Mouse (Mus musculus) testis, postnatal 10 days (tissue): ENCODE measurements around the gene Fbxl5.

Experiments used
- DNase-seq: peaks from one replicate; pipeline ENCODE4 v3.0.0; 2021; ENCODE audit warnings: low spot score

The Fbxl5 gene

GRCm38 (mm10) chr5:43821538-43821937 lies at the start of gene Fbxl5:
TSS of gene Fbxl5 (minus strand) at chr5:43821638.
- no peak for DNase-seq

- peak; percentile 62 for DNase-seq
Observed at GRCm38 (mm10) chr5:43868711-43869600, 47.5 kb upstream of the Fbxl5 start.

GRCm38 (mm10) chr5:43868253-43868652 lies 46.8 kb upstream of the Fbxl5 start, which contains the start of gene Cd38:
TSS of gene Cd38 (plus strand) at chr5:43868553.
- no peak for DNase-seq

- no peak for DNase-seq
Observed at GRCm38 (mm10) chr5:43865316-43865715, 43.9 kb upstream of the Fbxl5 start.

- DNase-seq: no peak
Observed at GRCm38 (mm10) chr5:43863642-43864041, 42.2 kb upstream of the Fbxl5 start.

GRCm38 (mm10) chr5:43860670-43861431 lies 39.4 kb upstream of the Fbxl5 start:
- DNase-seq: no peak

GRCm38 (mm10) chr5:43860096-43860495 lies 38.7 kb upstream of the Fbxl5 start:
- DNase-seq: no peak

- DNase-seq: no peak
Observed at GRCm38 (mm10) chr5:43859663-43860062, 38.2 kb upstream of the Fbxl5 start.

GRCm38 (mm10) chr5:43855769-43856168 lies 34.3 kb upstream of the Fbxl5 start:
- DNase-seq: no peak

- no peak for DNase-seq
Observed at GRCm38 (mm10) chr5:43853868-43854488, 32.5 kb upstream of the Fbxl5 start.

GRCm38 (mm10) chr5:43853096-43853867 lies 31.8 kb upstream of the Fbxl5 start:
- DNase-seq: no peak

GRCm38 (mm10) chr5:43848275-43848674 lies 26.8 kb upstream of the Fbxl5 start:
- no peak for DNase-seq

- no peak for DNase-seq
Observed at GRCm38 (mm10) chr5:43847555-43847954, 26.1 kb upstream of the Fbxl5 start.

- DNase-seq: no peak
Observed at GRCm38 (mm10) chr5:43846227-43846626, 24.8 kb upstream of the Fbxl5 start.

- DNase-seq: no peak
Observed at GRCm38 (mm10) chr5:43845646-43846045, 24.2 kb upstream of the Fbxl5 start.

- no peak for DNase-seq
Observed at GRCm38 (mm10) chr5:43845083-43845482, 23.6 kb upstream of the Fbxl5 start.

GRCm38 (mm10) chr5:43842576-43843155 lies 21.2 kb upstream of the Fbxl5 start:
- DNase-seq: no peak

- DNase-seq: no peak
Observed at GRCm38 (mm10) chr5:43842011-43842285, 20.5 kb upstream of the Fbxl5 start.

GRCm38 (mm10) chr5:43841144-43842010 lies 19.9 kb upstream of the Fbxl5 start:
- DNase-seq: peak; percentile 49

- peak; percentile 58 for DNase-seq
Observed at GRCm38 (mm10) chr5:43837372-43837771, 15.9 kb upstream of the Fbxl5 start.

- DNase-seq: no peak
Observed at GRCm38 (mm10) chr5:43836590-43836989, 15.2 kb upstream of the Fbxl5 start.
